Mouse (Mus musculus) embryonic facial prominence, embryonic 14.5 days (tissue): ENCODE data around the gene Taar9. TPM values are rescaled to one million over a fixed set of nuclear protein-coding genes. Genes with fewer than 3 reads are reported as not detected.
"Not testable (repeated sequence)": the region's sequence is repeated elsewhere in the genome, so short reads cannot be mapped to it uniquely, and the experiment has no call there.

ENCODE experiments used
- ATAC-seq: fragments of 200-750 bp; cut with Nextera tagmentation; 2 replicates; pipeline ENCODE4 v1.8.0; 2017; ENCODE audit warnings: low read depth, moderate number of reproducible peaks, moderate TSS enrichment
- DNase-seq: peaks from one replicate; pipeline ENCODE4 v3.0.0-alpha.2; 2015; ENCODE audit warnings: low spot score
- H3K27ac ChIP-seq: fragments of 300-500 bp; sonication (generic); replicated peaks from 2 replicates; pipeline ENCODE4 v1.5.1; 2014; ENCODE audit warnings: low read depth, mild to moderate bottlenecking, low read length, moderate library complexity
- H3K27me3 ChIP-seq: fragments of 300-500 bp; sonication (generic); replicated peaks from 2 replicates; pipeline ENCODE4 v1.6.1; 2014; ENCODE audit warnings: low read length; ENCODE audit not compliant: control insufficient read depth, insufficient read depth
- H3K36me3 ChIP-seq: fragments of 300-500 bp; sonication (generic); 2 replicates; pipeline ENCODE4 v1.6.1; 2014; ENCODE audit warnings: low read length, mixed read lengths; ENCODE audit not compliant: control insufficient read depth, insufficient read depth
- H3K4me1 ChIP-seq: fragments of 300-500 bp; sonication (generic); 2 replicates; pipeline ENCODE4 v1.6.1; 2014; ENCODE audit warnings: antibody characterized with exemption, low read length; ENCODE audit not compliant: control insufficient read depth, insufficient read depth
- H3K4me2 ChIP-seq: fragments of 300-500 bp; sonication (generic); 2 replicates; pipeline ENCODE4 v1.6.1; 2014; ENCODE audit warnings: low read depth, mild to moderate bottlenecking, low read length, moderate library complexity, mixed read lengths
- H3K4me3 ChIP-seq: fragments of 300-500 bp; sonication (generic); 2 replicates; pipeline ENCODE4 v1.5.1; 2014; ENCODE audit warnings: low read depth, mild to moderate bottlenecking, low read length
- H3K9ac ChIP-seq: fragments of 300-500 bp; sonication (generic); 2 replicates; pipeline ENCODE4 v1.6.1; 2014; ENCODE audit warnings: low read depth, mild to moderate bottlenecking, low read length, moderate library complexity, mixed read lengths
- H3K9me3 ChIP-seq: fragments of 300-500 bp; sonication (generic); 2 replicates; pipeline ENCODE4 v1.6.1; 2016; ENCODE audit warnings: low read length; ENCODE audit not compliant: control insufficient read depth
- WGBS: fragments of 180-500 bp; shearing (Covaris S2); extraction: QIAGEN DNeasy Blood & Tissue Kit; methylation state at CpG from one replicate; pipeline ENCODE4 v1.1.7; 2014; 5-methylcytosine and 5-hydroxymethylcytosine counted together
- polyA plus RNA-seq: library from polyadenylated mRNA; unstranded; fragments of >200 nt; fragmentation: Nextera tagmentation; extraction: Ambion mirVana; gene quantifications from 2 replicates; pipeline ENCODE4 v1.2.1, GENCODE M21; 2014

Taar9 gene
- polyA plus RNA-seq, 1 experiment from 2014 or later = not detected

- H3K4me1 ChIP-seq = 0 out of 2 replicates have a peak, but pooled peaks cover 6% of the 10 kb centered on the region
Measured at GRCm38 (mm10) chr10:24132273-24132672, 22.9 kb upstream of the Taar9 start.

DNA sequence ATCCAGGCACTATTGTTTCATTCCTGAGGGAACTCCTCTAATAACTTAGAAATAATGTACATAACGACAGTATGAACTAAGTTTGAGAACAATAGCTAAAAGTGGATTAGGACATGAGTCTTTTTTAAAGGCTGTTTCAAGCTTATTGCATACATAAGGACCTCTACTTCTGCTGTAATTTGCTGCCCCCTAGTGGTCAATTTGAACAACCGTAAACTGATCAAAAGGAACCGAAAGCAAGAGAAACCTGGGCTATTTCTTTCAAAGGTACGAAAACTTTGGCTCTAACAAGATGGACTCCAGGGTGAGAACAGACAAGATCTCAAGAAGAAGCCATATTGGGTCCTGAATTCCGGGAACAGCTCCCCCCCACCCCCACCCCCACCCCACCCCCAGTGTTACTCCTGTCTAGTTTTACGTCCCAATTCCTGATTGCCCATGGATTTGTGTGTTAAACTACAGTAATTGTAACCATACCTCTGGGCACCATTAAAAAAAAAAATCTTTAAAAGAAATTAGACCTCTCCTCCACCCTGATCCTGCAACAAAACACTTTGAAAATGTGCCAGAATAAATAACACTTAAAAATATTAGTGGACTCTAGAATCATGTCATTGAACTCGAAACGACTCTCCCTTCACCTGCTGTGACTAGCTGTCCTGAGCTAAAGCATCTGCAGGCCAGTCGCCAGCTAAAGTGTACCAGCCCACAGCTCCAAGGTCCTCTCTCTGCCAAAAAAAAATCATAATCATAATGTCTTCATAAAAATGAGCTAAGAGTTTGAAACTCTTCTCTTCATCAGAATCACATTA is 22.3 kb upstream of the Taar9 start:
- peak overlapping the region; percentile 21 for H3K4me3 ChIP-seq
- ATAC-seq (peak; percentile 89), DNase-seq (peak; percentile 94)
- no peaks in the 10 kb centered on the region for H3K9me3 ChIP-seq
- 22% methylated on average over 9 of the region's 9 CpGs for WGBS
- no peaks in the 10 kb centered on the region for H3K27me3 ChIP-seq
- H3K27ac ChIP-seq = no peak overlapping the region
- peak overlapping the region; percentile 50 for H3K4me2 ChIP-seq
- peak overlapping the region; percentile 3; the same call in 1 of the 2 replicates for H3K9ac ChIP-seq
- no peaks in the 10 kb centered on the region for H3K36me3 ChIP-seq
- 0 out of 2 replicates have a peak, but pooled peaks cover 6% of the 10 kb centered on the region for H3K4me1 ChIP-seq

More at GRCm38 (mm10) chr10:24132273-24132672, 22.9 kb upstream of the Taar9 start:
- 10% methylated on average over 5 of the region's 5 CpGs for WGBS
- Histone ChIP-seq H3K4me2 (no peak overlapping the region), H3K4me3 (no peak overlapping the region), H3K36me3 (no peaks in the 10 kb centered on the region), H3K9ac (no peak overlapping the region), H3K9me3 (no peaks in the 10 kb centered on the region), H3K27me3 (no peaks in the 10 kb centered on the region), H3K27ac (no peak overlapping the region)
- ATAC-seq (no peak), DNase-seq (peak; percentile 40)

- 42% methylated on average over 6 of the region's 6 CpGs for WGBS
- DNase-seq = peak; percentile 64
- H3K4me2 ChIP-seq = no peak overlapping the region
- H3K9me3 ChIP-seq = peaks cover 7% of the 10 kb centered on the region; the same call in 1 of the 2 replicates
- H3K27ac ChIP-seq = no peak overlapping the region
- no peaks in the 10 kb centered on the region for H3K36me3 ChIP-seq
- H3K27me3 ChIP-seq = no peaks in the 10 kb centered on the region
- no peak overlapping the region for H3K4me3 ChIP-seq
- ATAC-seq = no peak
- no peaks in the 10 kb centered on the region for H3K4me1 ChIP-seq
- no peak overlapping the region for H3K9ac ChIP-seq
Measured at GRCm38 (mm10) chr10:24111116-24111778, 1.9 kb upstream of the Taar9 start.

DNA sequence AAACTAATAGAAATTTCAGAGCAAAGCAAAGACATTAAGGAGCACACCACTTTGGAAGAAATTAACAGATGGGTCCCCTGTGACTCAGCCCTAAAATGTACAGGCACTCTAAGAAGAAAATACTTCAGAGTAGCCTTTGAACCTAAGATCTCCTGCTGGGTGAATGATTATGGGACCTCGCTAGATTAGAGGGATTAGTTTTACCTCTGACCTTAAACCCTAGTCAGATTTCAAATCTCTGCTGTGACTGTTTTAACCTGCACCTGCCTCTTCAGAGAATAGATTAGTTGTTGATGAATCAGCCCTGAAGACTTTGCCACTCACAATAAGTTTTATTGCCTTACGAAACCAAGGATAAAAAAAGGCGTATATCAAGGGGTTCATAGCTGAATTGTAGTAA is 1.1 kb downstream of the Taar9 start:
- no peaks in the 10 kb centered on the region for H3K36me3 ChIP-seq
- H3K9ac ChIP-seq = no peak overlapping the region
- no peaks in the 10 kb centered on the region for H3K4me1 ChIP-seq
- H3K27me3 ChIP-seq = no peaks in the 10 kb centered on the region
- no peak for ATAC-seq
- H3K4me2 ChIP-seq = no peak overlapping the region
- no peak overlapping the region for H3K27ac ChIP-seq
- no peak for DNase-seq
- H3K4me3 ChIP-seq = no peak overlapping the region
- H3K9me3 ChIP-seq = no peaks in the 10 kb centered on the region
- 63% methylated on average over 3 of the region's 3 CpGs for WGBS

GRCm38 (mm10) chr10:24107747-24108146 is 1.6 kb downstream of the Taar9 start:
- no peak for DNase-seq
- no peaks in the 10 kb centered on the region for H3K27me3 ChIP-seq
- no peaks in the 10 kb centered on the region for H3K36me3 ChIP-seq
- H3K27ac ChIP-seq = no peak overlapping the region
- no peaks in the 10 kb centered on the region for H3K9me3 ChIP-seq
- H3K4me1 ChIP-seq = no peaks in the 10 kb centered on the region
- no peak overlapping the region for H3K9ac ChIP-seq
- WGBS = 44% methylated on average over 5 of the region's 5 CpGs
- ATAC-seq = no peak
- no peak overlapping the region for H3K4me3 ChIP-seq
- H3K4me2 ChIP-seq = no peak overlapping the region

DNA sequence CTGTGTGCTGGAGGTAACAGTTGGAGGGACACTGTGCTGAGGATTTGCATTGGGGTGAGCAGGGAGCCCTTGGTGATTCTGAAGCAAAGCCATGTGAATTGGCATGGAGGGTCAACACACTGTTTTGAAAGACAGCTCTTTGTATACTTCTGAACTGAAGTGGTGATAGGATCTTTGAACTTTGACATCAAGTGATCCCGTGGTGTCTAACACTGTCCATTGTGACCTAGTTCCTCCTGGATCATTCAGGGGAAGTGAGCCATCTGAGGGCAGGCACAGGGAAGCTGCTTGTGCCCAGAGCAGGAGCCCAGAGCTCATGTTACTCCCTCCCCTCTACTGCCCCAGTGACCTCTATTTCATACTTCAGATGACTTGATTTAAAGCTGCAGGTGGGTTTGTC is 6.0 kb downstream of the Taar9 start:
- not testable (repeated sequence) for H3K9ac ChIP-seq, H3K9me3 ChIP-seq, H3K27me3 ChIP-seq, H3K36me3 ChIP-seq, H3K4me1 ChIP-seq, H3K4me3 ChIP-seq, ATAC-seq, DNase-seq, H3K27ac ChIP-seq, H3K4me2 ChIP-seq
- WGBS = 8% methylated on average over 1 of the region's 1 CpGs

DNA sequence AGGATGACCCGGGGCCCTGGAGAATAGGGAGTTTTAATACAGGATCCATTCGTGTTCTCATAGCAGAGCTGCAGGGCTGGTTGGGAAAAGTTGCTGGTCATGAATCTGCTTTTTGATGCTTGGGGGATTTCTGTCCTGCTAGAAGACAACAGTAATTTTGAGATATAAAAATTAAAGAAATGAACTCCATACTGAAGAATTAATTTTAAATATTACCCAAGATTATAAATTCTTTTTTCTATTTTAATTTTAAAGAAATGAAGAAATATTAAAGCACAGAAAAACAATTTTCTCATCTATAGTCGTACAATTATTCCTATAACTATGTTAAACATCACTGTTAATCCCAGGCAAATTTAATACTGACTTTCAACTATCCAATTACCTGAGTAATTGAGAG is 7.5 kb downstream of the Taar9 start, which contains the start of gene Taar8c:
Gene Taar8c, minus strand, starts transcription at position 101 of the 400 bp plus-strand sequence.
- not testable (repeated sequence) for DNase-seq, H3K36me3 ChIP-seq, H3K4me3 ChIP-seq, H3K27me3 ChIP-seq, H3K4me2 ChIP-seq, H3K9me3 ChIP-seq, H3K4me1 ChIP-seq, H3K9ac ChIP-seq, H3K27ac ChIP-seq, ATAC-seq
- 73% methylated on average over 1 of the region's 3 CpGs for whole genome bisulfite sequencing

- not testable (repeated sequence) for H3K9me3 ChIP-seq, H3K4me2 ChIP-seq, H3K27me3 ChIP-seq, H3K36me3 ChIP-seq, DNase-seq, ATAC-seq, H3K4me1 ChIP-seq, H3K9ac ChIP-seq, H3K4me3 ChIP-seq, H3K27ac ChIP-seq
- 30% methylated on average over 2 of the region's 2 CpGs for WGBS
Measured at GRCm38 (mm10) chr10:24097010-24097409, 12.3 kb downstream of the Taar9 start.
